Mouse (Mus musculus) c-Kit-positive CD71-positive TER-119-negative erythroid progenitor cells, embryonic 14.5 days (primary cell): Measurements from ENCODE around the gene Olfr497.

Experiments used
- DNase-seq: peaks from one replicate; pipeline ENCODE4 v3.0.0-alpha.2; 2013; ENCODE audit warnings: low read depth

The Olfr497 gene

GRCm38 (mm10) chr7:108420121-108420520 lies at the start of gene Olfr497:
Gene Olfr497, plus strand, starts transcription at chr7:108420421.
- DNase-seq, result no peak

GRCm38 (mm10) chr7:108392867-108393266 lies 27.4 kb upstream of the Olfr497 start, which contains the start of gene Olfr495:
Gene Olfr495, plus strand, starts transcription at chr7:108393167.
- DNase-seq, result no peak

GRCm38 (mm10) chr7:108465026-108465425 lies 44.8 kb downstream of the Olfr497 start, which contains the start of gene Olfr498:
Gene Olfr498, plus strand, starts transcription at chr7:108465326.
- no peak for DNase-seq
